Mouse (Mus musculus) left cerebral cortex, postnatal 10 days (tissue): Measurements from ENCODE around the gene Efcab2. TPM values are rescaled to one million over a fixed set of nuclear protein-coding genes. Genes with fewer than 3 reads are reported as not detected.

Experiments
- DNase-seq, 2 experiments: peaks; one replicate each; pipeline ENCODE4 v3.0.0; 2021 to 2022; ENCODE audit warnings: low spot score in 2 of 2, mixed read lengths in 1 of 2; ENCODE audit errors: extremely low spot score in 1 of 2
- intact Hi-C: fragments of 180-260 bp; cut with DNase I; formaldehyde crosslinking; loops from one replicate; pipeline ENCODE4 v1.15.1; 2025
- total RNA-seq, 2 experiments: library from RNA; stranded (reverse); gene quantifications; 2 replicates each; pipeline ENCODE4 v1.2.3; 2021

Efcab2 gene
- 10 to 100 TPM; 10.0 to 11.1 TPM for total RNA-seq

DNA sequence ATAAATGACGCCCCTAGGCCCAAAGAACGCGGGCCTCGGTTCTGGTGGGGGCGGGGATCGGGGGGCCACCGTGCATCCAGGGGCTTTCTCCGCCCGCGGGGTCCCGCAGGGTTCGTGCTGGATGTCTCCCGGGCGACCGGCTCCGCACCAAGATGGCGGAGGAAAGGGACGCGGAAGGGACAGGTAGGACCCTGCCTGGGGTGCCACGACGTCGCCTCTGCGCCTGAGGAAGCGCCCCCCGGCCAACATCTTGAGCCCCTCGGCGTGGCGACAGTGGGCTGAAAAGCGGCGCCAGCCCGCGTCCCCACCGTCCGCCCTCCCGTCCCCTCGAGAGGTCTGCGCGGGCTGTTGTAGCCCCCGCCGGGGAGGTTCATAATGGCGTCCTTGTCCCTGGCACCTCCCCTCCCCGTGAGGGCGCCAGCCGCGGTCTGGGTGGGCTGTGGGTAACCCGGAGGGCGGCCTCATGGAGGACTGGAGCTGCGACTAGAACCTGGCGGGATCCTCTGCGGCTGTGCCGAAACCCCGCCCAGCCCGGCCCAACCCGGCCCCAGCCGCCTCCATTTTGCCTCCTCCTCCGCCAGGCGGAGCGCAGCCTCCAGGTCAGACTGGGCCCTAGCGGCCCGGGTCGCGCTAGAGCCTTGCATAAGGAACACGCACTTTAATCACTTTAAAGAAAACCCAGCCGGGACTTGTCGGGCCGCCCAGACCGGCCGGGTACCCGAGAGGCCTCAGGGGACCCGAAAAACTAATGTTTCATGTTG, at the start of gene Efcab2:
TSS of gene Efcab2 (plus strand) at position 135 of the 761 bp plus-strand sequence.
- peak; percentile 80 to 95 for DNase-seq
- intact Hi-C loops, result loop anchor here (1.0 to 5.0 kb wide), 4 partner anchors 39 to 87 kb away; partner anchors contain the start of gene Cox20

DNA sequence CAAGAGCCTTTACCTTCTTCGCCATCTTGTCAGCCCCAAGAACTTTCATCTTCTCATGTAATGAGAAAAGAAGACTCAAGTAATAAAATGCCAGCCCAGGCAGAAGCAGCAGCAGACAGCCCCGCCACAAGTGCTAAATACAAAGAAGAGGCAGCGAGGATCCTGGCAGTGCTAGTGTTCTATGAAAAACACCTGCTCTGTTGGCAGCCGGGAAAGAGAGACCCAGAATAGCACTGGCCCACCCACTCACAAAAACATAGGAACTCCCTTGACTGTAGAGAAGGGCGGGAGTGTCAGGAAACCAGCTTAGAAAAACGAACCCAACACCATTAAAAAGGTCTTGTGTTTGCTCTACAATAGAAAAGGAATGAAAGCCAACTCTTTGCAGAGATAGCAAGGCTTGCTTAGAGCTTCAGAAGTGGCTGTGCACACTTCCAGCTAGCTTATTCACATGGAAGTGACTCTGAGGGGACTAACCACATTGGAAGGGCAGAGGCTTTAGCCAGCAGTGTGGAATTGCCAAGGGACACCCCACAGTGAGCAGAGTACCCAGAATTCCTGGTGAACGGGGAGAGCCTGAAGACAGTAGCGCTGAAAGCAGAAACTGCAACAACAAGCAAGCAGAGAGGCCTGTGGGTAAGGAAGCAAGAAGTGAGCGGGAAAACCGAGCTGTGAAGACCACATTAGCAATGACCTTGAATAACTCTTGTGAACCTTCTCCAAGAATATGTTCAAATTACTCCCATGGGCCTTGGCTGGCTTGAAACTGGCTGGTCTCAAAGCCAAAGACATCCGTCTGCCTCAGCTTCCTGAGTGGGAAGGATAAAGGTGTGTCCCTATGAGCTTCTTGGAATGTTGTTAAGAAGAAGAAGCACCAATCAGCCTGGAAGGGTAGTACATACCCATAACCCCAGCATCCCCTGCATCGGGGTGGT, 47.8 kb upstream of the Efcab2 start:
- intact Hi-C loops, result no loop called here
- DNase-seq, result peak; percentile 42 to 79

DNA sequence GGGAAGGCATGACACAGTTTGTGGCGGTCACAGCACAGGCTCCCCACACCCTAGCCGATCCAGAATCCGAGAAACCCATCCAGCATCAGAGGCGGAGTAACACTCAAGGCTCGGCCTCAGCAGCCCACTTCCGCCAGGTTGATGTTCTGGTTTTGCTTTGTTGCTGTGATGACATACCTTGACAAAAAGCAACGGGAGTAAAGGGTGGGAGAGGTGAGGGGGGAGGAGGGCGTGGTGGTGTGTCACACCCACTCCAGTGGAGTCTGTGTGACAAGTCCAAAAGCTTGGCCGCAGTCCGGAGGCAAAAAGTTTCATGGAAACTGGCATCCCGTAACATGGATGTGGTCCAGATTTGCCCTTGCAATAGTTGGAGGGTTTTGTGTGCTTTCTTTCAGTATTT, 45.6 kb upstream of the Efcab2 start:
- intact Hi-C loops, result no loop called here
- DNase-seq, result no peak

DNA sequence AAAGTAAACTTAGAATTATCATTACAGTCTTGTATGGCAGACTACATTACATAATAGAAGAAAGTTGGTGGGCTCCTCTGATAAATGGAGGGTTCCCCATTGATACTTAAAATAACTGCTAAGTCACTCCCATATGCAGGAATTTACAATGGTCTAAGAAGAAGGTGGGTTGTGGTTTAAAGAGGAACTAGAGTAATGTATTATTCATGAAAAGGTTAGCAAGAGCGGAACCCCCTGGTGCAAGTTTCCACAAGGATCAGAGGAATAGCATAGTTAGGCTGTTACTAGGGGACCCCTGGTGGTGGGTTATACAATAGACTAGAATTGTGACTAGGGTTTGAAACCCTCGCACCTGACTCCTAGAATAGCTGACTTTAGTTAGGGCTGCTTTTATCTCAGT, 45.2 kb upstream of the Efcab2 start:
- intact Hi-C loops, result no loop called here
- no peak for DNase-seq

- intact Hi-C loops, result loop anchor here (5.0 kb wide), 2 partner anchors 33 to 42 kb away; partner anchors contain the start of gene Efcab2
- no peak for DNase-seq
These were observed 40.7 kb upstream of the Efcab2 start for GRCm38 (mm10) chr1:178365171-178365570.

GRCm38 (mm10) chr1:178368121-178368520, 37.8 kb upstream of the Efcab2 start:
- no peak for DNase-seq
- intact Hi-C loops, result loop anchor here (5.0 kb wide), 2 partner anchors 36 to 39 kb away; partner anchors contain the start of gene Efcab2

- intact Hi-C loops, result loop anchor here (5.0 kb wide), 2 partner anchors 36 to 39 kb away; partner anchors contain the start of gene Efcab2
- peak; percentile 89 to 94 for DNase-seq
These were observed 37.2 kb upstream of the Efcab2 start for GRCm38 (mm10) chr1:178368548-178369271.

- DNase-seq, result peak in 1 of 2 experiments; percentile 57
- intact Hi-C loops, result loop anchor here (5.0 kb wide), 2 partner anchors 37 to 38 kb away; partner anchors contain the start of gene Efcab2
These were observed 36.6 kb upstream of the Efcab2 start for GRCm38 (mm10) chr1:178369272-178369651.

- no peak for DNase-seq
- intact Hi-C loops, result no loop called here
These were observed 33.2 kb upstream of the Efcab2 start for GRCm38 (mm10) chr1:178372681-178373080.

DNA sequence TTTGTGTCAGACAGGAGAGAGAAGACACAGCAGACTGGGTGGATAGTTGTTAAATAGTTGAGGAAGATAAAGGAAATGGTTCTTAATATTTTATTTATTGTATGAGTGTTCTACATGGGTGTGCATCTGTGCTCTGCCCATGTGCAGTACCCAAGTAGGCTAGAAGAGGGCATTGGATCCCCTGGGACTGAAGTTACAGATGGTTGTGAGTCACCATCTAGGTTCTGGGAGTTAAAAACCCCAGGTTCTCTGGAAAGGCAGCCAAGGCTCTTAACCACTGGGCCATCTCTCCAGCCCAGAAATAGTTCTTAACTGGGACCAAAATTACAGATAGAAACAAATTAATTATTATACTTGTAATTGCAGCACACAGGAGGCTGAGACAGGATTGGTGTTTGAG, 30.5 kb upstream of the Efcab2 start:
- DNase-seq, result no peak
- intact Hi-C loops, result no loop called here

- DNase-seq, result no peak
- intact Hi-C loops, result no loop called here
These were observed 29.8 kb upstream of the Efcab2 start for GRCm38 (mm10) chr1:178376061-178376460.

GRCm38 (mm10) chr1:178376907-178377306, 29.0 kb upstream of the Efcab2 start:
- DNase-seq, result no peak
- intact Hi-C loops, result no loop called here

DNA sequence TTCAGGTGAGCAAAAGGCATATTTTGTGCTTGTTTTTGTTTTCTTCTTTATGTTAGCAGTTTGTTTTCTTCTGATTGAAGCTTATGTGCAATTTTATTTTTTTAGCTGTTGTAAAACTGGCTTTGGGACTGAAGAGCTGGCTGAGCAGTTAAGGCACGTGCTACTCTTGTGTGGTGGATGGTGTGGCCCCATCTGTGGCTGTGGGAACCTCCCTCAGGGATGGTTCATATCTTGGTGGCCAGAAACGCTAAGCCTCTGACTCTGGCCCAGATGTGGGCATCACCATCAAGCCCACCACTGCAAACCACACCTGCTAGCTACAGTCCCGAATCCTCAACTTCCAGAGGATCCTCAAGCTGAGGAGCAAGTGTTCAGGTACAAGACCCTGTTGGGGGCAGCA, 27.8 kb upstream of the Efcab2 start:
- intact Hi-C loops, result no loop called here
- DNase-seq, result no peak

DNA sequence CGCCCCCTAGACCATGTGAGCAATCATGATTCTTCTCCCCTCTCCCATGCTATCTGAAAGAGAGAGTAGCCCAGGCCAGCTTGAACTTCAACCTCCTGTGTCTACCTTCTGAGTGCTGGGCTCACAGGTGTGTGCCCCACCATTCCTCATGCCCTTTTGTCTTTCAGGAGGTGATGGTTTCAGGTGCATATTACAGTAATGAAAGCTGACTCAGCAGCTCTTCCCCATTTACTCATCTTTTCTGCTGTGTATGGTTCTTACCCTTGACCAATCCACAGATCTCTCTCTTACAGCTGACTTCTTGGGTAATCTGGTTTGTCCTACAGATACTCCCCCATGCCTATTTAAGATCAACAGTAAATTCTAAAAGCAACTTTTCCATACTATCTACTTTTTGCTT, 26.7 kb upstream of the Efcab2 start:
- intact Hi-C loops, result no loop called here

GRCm38 (mm10) chr1:178382165-178382564, 23.7 kb upstream of the Efcab2 start:
- no peak for DNase-seq
- intact Hi-C loops, result no loop called here

More for the DNA sequence above, 26.7 kb upstream of the Efcab2 start:
- DNase-seq, result no peak

DNA sequence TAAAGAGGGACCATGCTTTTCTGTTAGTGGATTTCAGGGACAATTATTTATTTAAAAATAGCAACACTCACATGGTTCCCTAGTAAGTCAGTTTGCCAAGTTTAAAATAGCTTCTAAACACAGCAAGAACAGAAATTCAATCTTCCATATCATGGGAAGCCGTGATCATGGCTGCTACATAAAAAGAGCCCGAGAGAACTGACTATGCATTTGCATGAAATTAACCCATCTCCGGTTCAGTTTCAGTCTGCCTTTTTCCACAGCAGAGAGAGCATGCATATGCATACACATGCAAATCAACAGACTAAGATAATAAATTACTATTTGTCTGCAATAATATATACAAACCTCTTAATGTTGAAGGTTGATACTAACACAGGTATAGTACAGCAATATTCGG, 17.1 kb upstream of the Efcab2 start:
- no peak for DNase-seq
- intact Hi-C loops, result no loop called here

DNA sequence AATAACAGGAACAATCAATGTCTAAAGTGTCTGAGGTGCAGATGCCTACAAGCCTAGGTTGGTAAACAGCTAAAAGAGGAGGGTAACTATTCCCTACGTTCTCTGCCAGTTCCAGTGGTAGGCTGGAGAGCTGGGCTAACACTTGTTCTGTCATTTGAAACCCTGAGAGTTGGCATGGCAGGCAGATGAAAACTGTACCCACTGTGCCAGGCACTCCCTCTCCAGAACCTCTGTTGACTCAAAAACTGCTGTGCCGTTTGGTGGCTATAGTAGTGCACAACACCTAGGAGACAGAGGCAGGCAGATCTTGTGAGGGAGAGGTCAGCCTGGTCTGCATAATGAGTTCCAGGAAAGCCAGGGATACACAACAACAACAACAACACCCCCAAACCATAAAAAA, 16.5 kb upstream of the Efcab2 start:
- intact Hi-C loops, result no loop called here
- no peak for DNase-seq

DNA sequence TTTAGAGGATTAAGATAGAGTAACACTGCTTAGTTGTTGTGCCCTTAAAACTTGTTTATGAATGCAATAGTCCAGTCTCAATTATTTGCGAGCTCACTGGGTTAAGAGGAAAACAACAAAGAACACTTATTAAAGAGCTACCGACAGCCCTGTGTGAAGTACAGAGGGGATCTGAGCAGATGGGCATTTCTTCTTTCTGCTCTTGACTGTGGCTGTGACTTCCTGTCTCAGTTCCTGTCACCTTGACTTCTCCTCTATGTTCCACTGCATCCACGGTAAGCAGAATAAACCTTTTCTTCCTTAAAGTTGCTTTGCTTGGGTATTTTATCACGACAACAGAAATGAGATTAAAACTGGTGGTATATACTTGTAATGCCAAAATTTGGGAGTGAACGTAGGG, 12.9 kb upstream of the Efcab2 start:
- DNase-seq, result no peak
- intact Hi-C loops, result no loop called here

GRCm38 (mm10) chr1:178395091-178395490, 10.8 kb upstream of the Efcab2 start:
- no peak for DNase-seq
- intact Hi-C loops, result no loop called here
